Mouse (Mus musculus): Measurements from ENCODE around the gene Pgr15l.

The Pgr15l gene

DNA sequence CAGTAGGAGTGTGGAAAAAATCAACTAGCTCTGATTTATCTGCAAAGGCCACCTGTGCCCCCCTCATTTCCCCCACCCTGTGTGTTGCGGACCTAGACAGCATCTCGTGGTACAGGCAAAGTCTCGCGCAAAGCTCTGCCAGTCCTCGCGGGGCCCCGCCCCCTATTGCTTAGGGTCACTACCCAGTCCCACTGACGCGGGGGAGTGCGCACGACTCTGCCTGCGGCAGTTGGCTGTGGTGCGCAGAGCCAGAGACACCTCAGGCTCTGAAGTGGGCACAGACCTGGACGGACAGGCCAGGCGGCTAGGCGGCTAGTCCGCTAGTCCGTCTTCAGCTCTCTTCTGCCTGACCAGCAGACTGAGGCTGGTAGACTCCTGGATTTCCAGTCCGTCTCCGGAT, at the start of gene Pgr15l:
Gene Pgr15l, plus strand, starts transcription at position 228 of the 400 bp plus-strand sequence.
- no peak for DNase-seq (ENCODE audit: low spot score in 2 of 2)

DNA sequence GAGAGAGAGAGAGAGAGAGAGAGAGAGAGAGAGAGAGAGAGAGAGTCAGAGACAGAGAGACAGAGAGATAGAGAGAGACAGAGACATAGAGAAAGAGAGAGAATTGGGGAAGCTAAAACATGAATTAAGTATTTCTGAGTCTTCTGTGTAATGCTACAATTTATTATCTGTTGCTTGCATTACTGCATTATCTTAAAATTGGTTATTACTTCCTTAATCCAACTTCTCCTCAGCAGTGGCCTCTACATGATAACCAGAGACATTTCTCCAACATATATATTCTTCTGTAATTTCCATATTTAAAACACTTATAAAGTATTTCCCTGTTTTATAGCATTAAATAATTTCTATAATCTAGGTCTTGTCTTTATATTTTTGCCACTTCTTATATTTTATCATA, 44.9 kb upstream of the Pgr15l start:
- DNase-seq (ENCODE audit: low spot score in 2 of 2), result no peak

DNA sequence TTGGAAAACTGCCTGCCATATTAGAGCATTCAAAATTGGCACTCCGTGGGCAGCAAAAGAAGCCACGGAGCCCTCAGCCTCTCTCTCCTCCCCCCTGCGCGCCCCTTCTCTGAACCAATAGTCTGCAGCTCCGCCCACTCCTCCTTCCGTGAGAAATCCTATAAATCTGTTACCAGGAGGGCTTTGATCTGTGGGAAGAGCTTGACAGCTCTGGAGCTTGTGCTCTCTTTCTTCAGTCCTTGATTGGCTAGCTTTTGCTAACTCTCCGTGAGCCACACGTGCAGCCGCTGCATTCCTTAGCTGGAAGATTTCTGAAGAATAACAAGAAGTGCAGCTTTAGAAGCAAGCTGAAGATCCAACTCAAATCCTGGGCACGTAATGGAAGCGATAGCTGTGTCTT, 2.6 kb upstream of the Pgr15l start:
- no peak for DNase-seq (ENCODE audit: low spot score in 2 of 2)

Data from thymus, postnatal 10 days (tissue).